In the genomic region with DNA sequence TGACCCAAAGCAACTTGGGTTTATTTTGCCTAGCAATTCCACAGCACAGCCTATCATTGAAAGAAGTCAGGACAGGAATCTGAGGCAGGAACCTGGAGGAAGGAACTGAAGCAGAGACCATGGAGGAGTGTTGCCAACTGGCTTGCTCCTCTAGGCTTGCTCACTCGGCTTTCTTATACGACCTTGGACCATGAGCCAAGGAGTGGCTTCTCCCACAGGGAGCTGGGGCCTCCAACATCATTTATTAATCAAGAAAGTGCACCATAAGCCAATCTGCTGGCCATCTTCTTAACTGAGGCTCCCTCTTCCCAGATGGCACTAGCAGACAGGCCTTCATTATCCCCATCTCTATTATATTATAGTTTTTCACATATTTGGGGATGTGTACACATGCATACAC, we compare ENCODE assay signal across 28 mouse cellular contexts.
"Had no signal": no experiment of that assay in that cellular context is flagged by ENCODE, and none has a peak within 500 bp of the region (broad histone marks: within the 10 kb centered on the region; RNA-seq: fewer than 3 reads in every experiment).

No protein-coding gene starts in this region.

- DNase-seq: left cerebral cortex, postnatal 4 days; liver; liver, embryonic 13.5 days; liver, postnatal 0 days; lung, adult 18-20 months; lung, adult 2 months; lung, embryonic 14.5 days; lung, postnatal 10 days; lung, postnatal 14 days; lung, postnatal 36 days; lung, postnatal 4 days; midbrain, embryonic 14.5 days had no signal

- H3K36me3 ChIP-seq: limb, embryonic 12.5 days; limb, embryonic 13.5 days; limb, embryonic 15.5 days; liver, embryonic 12.5 days; liver, embryonic 13.5 days; liver, embryonic 15.5 days; lung, embryonic 15.5 days; midbrain, embryonic 10.5 days; midbrain, embryonic 12.5 days; midbrain, embryonic 13.5 days; midbrain, embryonic 15.5 days; neural tube, embryonic 12.5 days had no signal

- H3K27ac ChIP-seq: limb, embryonic 10.5 days; limb, embryonic 12.5 days; limb, embryonic 13.5 days; limb, embryonic 15.5 days; liver, embryonic 12.5 days; liver, embryonic 13.5 days; liver, embryonic 14.5 days; liver, embryonic 15.5 days; lung, embryonic 15.5 days; macrophage; midbrain, embryonic 10.5 days; midbrain, embryonic 12.5 days; midbrain, embryonic 13.5 days; midbrain, embryonic 15.5 days; neural tube, embryonic 12.5 days had no signal

- H3K27me3 ChIP-seq: limb, embryonic 12.5 days; limb, embryonic 13.5 days; limb, embryonic 15.5 days; liver, embryonic 12.5 days; liver, embryonic 13.5 days; liver, embryonic 15.5 days; lung, embryonic 15.5 days; megakaryocyte, embryonic 14.5 days; midbrain, embryonic 13.5 days; midbrain, embryonic 15.5 days; neural tube, embryonic 12.5 days had no signal

- H3K4me1 ChIP-seq: limb, embryonic 12.5 days; limb, embryonic 13.5 days; liver, embryonic 12.5 days; liver, embryonic 13.5 days; liver, embryonic 15.5 days; megakaryocyte, embryonic 14.5 days; midbrain, embryonic 10.5 days; midbrain, embryonic 12.5 days; midbrain, embryonic 13.5 days; midbrain, embryonic 15.5 days; neural tube, embryonic 12.5 days had no signal

- H3K4me3 ChIP-seq: limb, embryonic 10.5 days; limb, embryonic 12.5 days; limb, embryonic 13.5 days; limb, embryonic 15.5 days; liver, embryonic 12.5 days; liver, embryonic 13.5 days; liver, embryonic 15.5 days; lung, embryonic 15.5 days; megakaryocyte, embryonic 14.5 days; midbrain, embryonic 10.5 days; midbrain, embryonic 12.5 days; midbrain, embryonic 13.5 days; midbrain, embryonic 15.5 days; myocyte; neural tube, embryonic 12.5 days had no signal
